Mouse (Mus musculus) heart, postnatal 25 days (tissue): ENCODE results near the gene Bcl2l11. TPM values are rescaled to one million over a fixed set of nuclear protein-coding genes. Genes with fewer than 3 reads are reported as not detected.
"Not testable (repeated sequence)": the region's sequence is repeated elsewhere in the genome, so short reads cannot be mapped to it uniquely, and the experiment has no call there.

Experiments
- DNase-seq: peaks from one replicate; pipeline ENCODE4 v3.0.0; 2022; ENCODE audit warnings: low spot score
- intact Hi-C: fragments of 180-260 bp; cut with DNase I; formaldehyde crosslinking; loops from one replicate; pipeline ENCODE4 v1.15.1; 2025
- total RNA-seq, 2 experiments: library from RNA; stranded (reverse); gene quantifications; 2 replicates each; pipeline ENCODE4 v1.2.3; 2021

Bcl2l11 gene
- total RNA-seq, 2 experiments from 2014 or later, result 15.2 to 18.8 TPM

DNA sequence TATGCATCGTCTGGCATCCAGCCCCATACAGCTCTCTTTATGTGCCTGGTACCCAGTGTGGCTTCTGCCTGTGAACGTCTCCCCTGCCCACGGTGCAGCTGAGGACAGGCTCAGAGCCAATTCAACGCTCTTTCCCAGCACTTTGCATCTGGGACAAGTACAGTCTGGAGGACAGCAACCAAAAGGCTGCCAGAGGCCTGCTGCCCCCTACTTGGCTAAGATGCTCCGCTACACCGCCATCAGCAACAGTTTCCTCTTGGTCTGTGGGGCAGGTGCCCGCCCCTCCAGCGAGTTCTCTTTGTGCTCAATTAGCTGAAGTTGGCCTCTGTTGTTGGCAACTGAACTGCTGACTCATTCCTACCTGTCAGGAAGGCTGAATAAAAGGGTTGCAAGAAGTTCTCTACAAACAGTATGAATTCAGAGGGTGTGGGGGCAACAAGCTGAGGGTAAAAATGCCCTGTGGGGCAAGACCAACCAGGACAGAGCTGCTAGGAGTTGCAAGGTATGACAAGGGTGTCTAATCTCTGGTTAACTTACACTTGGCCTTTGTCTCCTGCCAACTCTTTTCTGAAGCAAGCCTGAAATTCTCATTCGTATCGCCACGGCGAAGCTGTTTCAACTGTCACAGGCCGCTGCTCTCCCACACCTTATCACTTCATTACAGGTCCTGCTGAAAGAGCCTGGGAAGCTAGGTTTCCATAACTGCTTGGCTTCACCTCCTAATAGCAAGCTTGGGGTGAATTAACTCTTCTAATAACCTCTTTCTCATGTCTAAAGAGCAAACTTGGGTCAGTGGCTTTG is 41.0 kb downstream of the Bcl2l11 start:
- DNase-seq, result no peak
- intact Hi-C loops, result no loop called here

- intact Hi-C loops, result no loop called here
- DNase-seq, result no peak
These were observed 42.1 kb downstream of the Bcl2l11 start for GRCm38 (mm10) chr2:128167930-128168329.

- intact Hi-C loops, result no loop called here
These were observed 43.6 kb downstream of the Bcl2l11 start for GRCm38 (mm10) chr2:128169486-128169885.

GRCm38 (mm10) chr2:128169972-128170371 is 44.1 kb downstream of the Bcl2l11 start:
- DNase-seq, result no peak
- intact Hi-C loops, result loop anchor here (5.0 kb wide), 1 partner anchor 33 kb away; no protein-coding TSS in a partner anchor

More at GRCm38 (mm10) chr2:128169486-128169885, 43.6 kb downstream of the Bcl2l11 start:
- DNase-seq, result no peak

DNA sequence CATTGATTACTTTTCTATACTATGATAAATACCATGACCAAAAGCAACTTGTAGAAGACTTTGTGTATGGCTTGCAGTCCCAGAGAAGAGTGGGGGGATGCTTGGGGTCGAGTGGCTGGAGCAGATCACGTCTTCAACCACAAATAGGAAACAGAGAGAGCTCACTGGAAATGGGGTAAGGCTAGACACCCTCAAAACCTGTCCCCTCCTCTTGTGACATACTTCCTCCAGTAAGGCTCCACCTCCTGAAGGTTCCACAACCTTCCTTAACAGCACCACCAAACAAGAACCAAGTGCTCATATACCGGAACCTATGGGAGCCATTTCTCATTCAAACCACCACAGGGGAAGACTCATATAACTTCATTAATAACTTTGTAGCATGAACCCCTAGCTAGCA is 44.8 kb downstream of the Bcl2l11 start:
- intact Hi-C loops, result loop anchor here (5.0 kb wide), 1 partner anchor 33 kb away; no protein-coding TSS in a partner anchor
- DNase-seq, result no peak

- DNase-seq, result no peak
- intact Hi-C loops, result loop anchor here (5.0 kb wide), 1 partner anchor 35 kb away; no protein-coding TSS in a partner anchor
These were observed 46.4 kb downstream of the Bcl2l11 start for GRCm38 (mm10) chr2:128172266-128172665.

GRCm38 (mm10) chr2:128174176-128174575 is 48.3 kb downstream of the Bcl2l11 start:
- intact Hi-C loops, result loop anchor here (5.0 kb wide), 1 partner anchor 37 kb away; no protein-coding TSS in a partner anchor
- no peak for DNase-seq

- DNase-seq, result no peak
- intact Hi-C loops, result loop anchor here (5.0 kb wide), 3 partner anchors 37 to 73 kb away; partner anchors contain the start of gene Bcl2l11
These were observed 48.9 kb downstream of the Bcl2l11 start for GRCm38 (mm10) chr2:128174604-128175342.

DNA sequence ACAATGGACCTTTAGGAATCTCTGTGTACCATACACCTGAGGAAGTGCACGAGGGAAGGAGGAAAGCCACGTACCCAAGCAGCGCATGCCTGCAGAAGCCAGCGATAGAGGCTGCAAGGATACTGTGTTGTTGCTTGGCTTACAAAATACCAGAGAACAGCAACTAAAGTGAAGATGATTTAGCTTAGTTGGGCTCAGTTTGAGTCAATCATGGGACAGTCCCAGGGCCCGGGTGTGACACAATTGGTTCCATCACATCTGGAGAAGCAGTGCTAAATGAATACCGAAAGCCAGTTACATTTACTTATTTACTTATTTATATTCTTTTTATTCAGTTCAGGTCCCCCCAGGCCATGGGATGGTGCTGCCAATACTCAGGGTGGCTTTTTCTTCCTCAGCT is 49.8 kb downstream of the Bcl2l11 start:
- DNase-seq, result no peak
- intact Hi-C loops, result loop anchor here (5.0 kb wide), 2 partner anchors 48 to 72 kb away; partner anchors contain the start of gene Bcl2l11

DNA sequence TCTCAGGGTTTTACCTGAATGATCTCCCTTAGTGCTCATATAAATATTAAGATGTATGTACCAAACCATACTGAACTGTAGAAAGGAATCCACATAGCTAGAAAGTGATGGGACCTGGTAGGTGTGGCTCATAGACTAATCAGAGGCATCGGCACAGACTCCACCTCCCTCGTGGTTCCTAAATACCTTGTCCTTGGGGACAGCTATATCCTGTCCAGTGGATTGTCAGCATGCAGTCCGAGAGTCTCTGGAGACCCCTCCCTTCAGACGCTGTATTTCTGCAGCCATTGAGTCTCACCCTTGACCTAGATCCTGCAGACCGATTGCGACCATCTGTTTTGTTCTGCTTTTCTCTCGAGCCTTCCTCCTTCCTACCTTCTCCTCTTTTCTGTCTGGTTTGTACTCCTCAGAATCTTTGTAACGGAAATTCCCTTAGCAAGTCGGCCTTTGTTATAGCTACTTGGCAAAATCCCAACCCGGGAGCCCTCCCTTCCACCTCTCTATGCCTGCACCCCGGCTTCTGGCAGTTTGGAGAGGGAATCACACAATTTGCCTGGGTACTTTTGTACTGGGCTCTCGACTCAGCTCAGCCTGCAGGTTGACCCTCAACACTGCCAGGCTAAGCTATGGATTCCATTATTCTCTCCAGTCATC is 50.7 kb downstream of the Bcl2l11 start:
- no peak for DNase-seq
- intact Hi-C loops, result loop anchor here (5.0 kb wide), 2 partner anchors 49 to 71 kb away; partner anchors contain the start of gene Bcl2l11

- intact Hi-C loops, result loop anchor here (5.0 kb wide), 2 partner anchors 50 to 70 kb away; partner anchors contain the start of gene Bcl2l11
- DNase-seq, result no peak
These were observed 51.4 kb downstream of the Bcl2l11 start for GRCm38 (mm10) chr2:128177241-128177661.

GRCm38 (mm10) chr2:128179126-128179807 is 53.4 kb downstream of the Bcl2l11 start:
- DNase-seq, result no peak
- intact Hi-C loops, result loop anchor here (5.0 kb wide), 2 partner anchors 52 to 68 kb away; partner anchors contain the start of gene Bcl2l11

GRCm38 (mm10) chr2:128179808-128180379 is 54.1 kb downstream of the Bcl2l11 start:
- intact Hi-C loops, result loop anchor here (5.0 kb wide), 3 partner anchors 53 to 132 kb away; partner anchors contain the start of gene Bcl2l11
- peak; percentile 45 for DNase-seq

DNA sequence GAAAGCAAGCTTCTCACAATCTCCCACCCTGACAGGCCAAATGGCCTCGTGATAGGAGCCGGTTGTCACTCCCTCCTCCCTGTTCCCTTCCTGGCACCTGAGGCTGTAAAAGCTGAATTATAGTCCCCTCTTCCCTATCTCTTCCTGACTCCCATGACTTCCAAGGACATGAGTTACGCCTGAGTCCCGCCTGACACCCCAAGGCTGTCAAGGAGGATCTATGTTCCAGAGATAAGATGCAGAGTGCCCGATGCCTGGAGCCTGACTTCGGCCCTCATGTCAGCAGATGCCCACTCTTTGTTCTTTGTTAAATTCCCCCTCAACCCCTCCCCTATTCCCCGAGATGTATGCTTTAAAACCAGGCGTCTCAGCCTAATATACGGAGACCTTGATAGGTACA is 56.3 kb downstream of the Bcl2l11 start:
- DNase-seq, result not testable (repeated sequence)
- intact Hi-C loops, result loop anchor here (5.0 kb wide), 1 partner anchor 130 kb away; no protein-coding TSS in a partner anchor

DNA sequence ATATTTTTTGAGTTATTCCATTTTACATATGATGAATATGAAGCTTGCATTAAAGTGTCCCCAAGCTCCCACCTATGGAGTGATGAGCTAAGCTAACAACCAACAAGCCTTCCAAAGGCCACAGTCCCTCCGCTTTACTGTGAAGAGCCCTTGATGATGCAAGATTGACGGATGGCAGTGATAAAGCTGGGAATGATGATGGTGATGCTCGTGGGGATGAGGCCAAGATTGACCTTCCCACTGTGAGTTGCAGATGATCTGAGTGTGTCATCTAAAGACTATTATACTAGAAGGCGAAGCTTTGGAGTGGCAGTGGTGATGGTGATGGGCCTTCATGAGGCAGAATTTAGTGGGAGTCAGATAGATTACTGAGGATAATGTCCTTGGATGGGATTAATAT is 56.9 kb downstream of the Bcl2l11 start:
- DNase-seq, result no peak
- intact Hi-C loops, result loop anchor here (5.0 kb wide), 1 partner anchor 130 kb away; no protein-coding TSS in a partner anchor

GRCm38 (mm10) chr2:128183762-128184161 is 57.9 kb downstream of the Bcl2l11 start:
- intact Hi-C loops, result loop anchor here (5.0 kb wide), 1 partner anchor 129 kb away; no protein-coding TSS in a partner anchor
- DNase-seq, result no peak

DNA sequence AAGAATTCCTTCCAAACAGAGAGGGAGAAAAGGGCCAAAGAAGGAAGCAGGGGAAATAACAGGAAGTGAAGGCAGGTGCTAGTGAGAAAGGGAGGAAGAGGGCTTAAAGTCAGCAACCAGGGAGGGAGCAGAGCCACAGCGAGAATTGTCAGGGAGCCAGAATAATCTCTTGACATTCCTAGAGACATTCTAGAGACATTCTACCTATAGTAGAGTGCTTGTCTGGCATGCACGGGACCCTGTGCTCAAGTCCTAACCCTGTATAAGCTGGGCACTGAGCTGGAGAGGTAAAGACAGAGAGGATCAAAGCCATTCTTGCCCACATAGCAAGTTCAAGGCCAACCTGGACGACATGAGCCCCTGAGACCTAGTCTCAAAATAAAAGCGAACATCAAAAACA is 60.1 kb downstream of the Bcl2l11 start:
- DNase-seq, result no peak
- intact Hi-C loops, result loop anchor here (2.0 kb wide), 1 partner anchor 59 kb away; no protein-coding TSS in a partner anchor

DNA sequence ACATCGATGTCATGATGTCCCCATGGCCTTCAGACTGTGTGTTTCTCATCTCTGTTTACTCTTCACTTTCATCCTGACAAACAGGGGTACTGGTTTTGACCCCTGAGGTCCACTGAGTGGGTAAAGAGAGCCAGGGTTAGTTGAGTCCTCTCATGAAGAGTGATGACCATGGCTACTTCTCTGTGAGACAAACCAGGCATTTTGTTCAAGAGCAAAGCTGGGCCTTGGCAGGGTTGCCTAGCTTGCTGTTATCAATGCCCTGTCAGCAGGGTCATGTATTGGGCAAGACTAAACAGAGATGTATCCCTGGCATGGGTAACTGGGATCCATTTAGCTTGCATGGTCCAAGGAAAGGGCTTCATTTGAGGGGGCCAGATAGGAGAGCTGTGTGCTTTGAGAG is 61.4 kb downstream of the Bcl2l11 start:
- intact Hi-C loops, result loop anchor here (2.0 kb wide), 1 partner anchor 58 kb away; no protein-coding TSS in a partner anchor
- DNase-seq, result peak; percentile 26
